Mouse (Mus musculus) forebrain, postnatal 0 days (tissue): ENCODE measurements around the gene Gpr183. TPM values are rescaled to one million over a fixed set of nuclear protein-coding genes. Genes with fewer than 3 reads are reported as not detected.

Source experiments
- ATAC-seq: fragments of 200-750 bp; cut with Nextera tagmentation; 2 replicates; pipeline ENCODE4 v1.8.0; 2017; ENCODE audit warnings: mild to moderate bottlenecking, moderate library complexity
- DNase-seq: peaks from one replicate; pipeline ENCODE4 v3.0.0-alpha.2; 2015
- H3K27ac ChIP-seq: fragments of 300-500 bp; sonication (generic); 2 replicates; pipeline ENCODE4 v1.5.1; 2014; ENCODE audit warnings: low read depth, mild to moderate bottlenecking, antibody characterized with exemption, low read length, moderate library complexity, mixed read lengths
- H3K27me3 ChIP-seq: fragments of 300-500 bp; sonication (generic); 2 replicates; pipeline ENCODE4 v1.6.1; 2014; ENCODE audit warnings: mild to moderate bottlenecking, low read length, mixed read lengths; ENCODE audit not compliant: insufficient read depth
- H3K36me3 ChIP-seq: fragments of 300-500 bp; sonication (generic); 2 replicates; pipeline ENCODE4 v1.6.1; 2014; ENCODE audit warnings: mild to moderate bottlenecking, moderate library complexity; ENCODE audit not compliant: insufficient read depth
- H3K4me1 ChIP-seq: fragments of 300-500 bp; sonication (generic); 2 replicates; pipeline ENCODE4 v1.6.1; 2014; ENCODE audit warnings: antibody characterized with exemption; ENCODE audit not compliant: insufficient read depth
- H3K4me2 ChIP-seq: fragments of 300-500 bp; sonication (generic); 2 replicates; pipeline ENCODE4 v1.6.1; 2014; ENCODE audit warnings: low read depth, mild to moderate bottlenecking, moderate library complexity
- H3K4me3 ChIP-seq: fragments of 300-500 bp; sonication (generic); 2 replicates; pipeline ENCODE4 v1.5.1; 2014; ENCODE audit warnings: low read depth, low read length, mixed read lengths
- H3K9ac ChIP-seq: fragments of 300-500 bp; sonication (generic); 2 replicates; pipeline ENCODE4 v1.6.1; 2014; ENCODE audit warnings: mild to moderate bottlenecking
- H3K9me3 ChIP-seq: fragments of 300-500 bp; sonication (generic); 2 replicates; pipeline ENCODE4 v1.6.1; 2016; ENCODE audit warnings: low read length
- CTCF ChIP-seq: sonication (generic); IDR thresholded peaks from 2 replicates; pipeline ENCODE4 v1.5.1; 2016; ENCODE audit warnings: antibody characterized with exemption, control low read depth, low read depth
- whole genome bisulfite sequencing: fragments of 180-500 bp; shearing (Covaris S2); extraction: QIAGEN DNeasy Blood & Tissue Kit; methylation state at CpG from one replicate; pipeline ENCODE4 v1.1.7; 2014; 5-methylcytosine and 5-hydroxymethylcytosine counted together
- polyA plus RNA-seq: library from polyadenylated mRNA; unstranded; fragments of >200 nt; fragmentation: Nextera tagmentation; extraction: Ambion mirVana; gene quantifications from 2 replicates; pipeline ENCODE4 v1.2.1, GENCODE M21; 2015
- total RNA-seq: library from RNA; depleted of rRNA; stranded (reverse); fragments of >200 nt; gene quantifications from 2 replicates; pipeline ENCODE4 v1.2.3, GENCODE M21; 2014; rRNA removed

Gpr183 gene
- total RNA-seq (0.46 and 0.52 TPM in 2 replicates), polyA plus RNA-seq (0.68 and 0.74 TPM in 2 replicates)

GRCm38 (mm10) chr14:121964990-121965389 lies at the start of gene Gpr183:
Gene Gpr183 (minus strand): TSS chr14:121965195.
- Histone ChIP-seq H3K27me3 (no peaks in the 10 kb centered on the region), H3K4me2 (no peak within 1 kb of the TSS), H3K36me3 (no peaks in the 10 kb centered on the region), H3K9ac (no peak within 1 kb of the TSS), H3K27ac (no peak within 1 kb of the TSS), H3K4me3 (no peak within 1 kb of the TSS), H3K4me1 (no peaks in the 10 kb centered on the region), H3K9me3 (no peaks in the 10 kb centered on the region)
- no peak for DNase-seq
- WGBS: 67% methylated on average over 6 of the region's 6 CpGs
- TF ChIP-seq CTCF: no peak
- no peak for ATAC-seq

- TF ChIP-seq CTCF: no peak
- H3K4me3 ChIP-seq: no peak overlapping the region
- no peak for ATAC-seq
- H3K4me1 ChIP-seq: no peaks in the 10 kb centered on the region
- WGBS: 90% methylated on average over 14 of the region's 14 CpGs
- DNase-seq: no peak
- peaks cover 11% of the 10 kb centered on the region; the same call in 1 of the 2 replicates for H3K36me3 ChIP-seq
- no peak overlapping the region for H3K27ac ChIP-seq
- H3K4me2 ChIP-seq: no peak overlapping the region
- H3K9me3 ChIP-seq: no peaks in the 10 kb centered on the region
- no peak overlapping the region for H3K9ac ChIP-seq
- H3K27me3 ChIP-seq: no peaks in the 10 kb centered on the region
These were observed 48.5 kb upstream of the Gpr183 start for GRCm38 (mm10) chr14:122013417-122013951.

GRCm38 (mm10) chr14:122012814-122013213 lies 47.8 kb upstream of the Gpr183 start:
- no peak for TF ChIP-seq CTCF
- Histone ChIP-seq H3K4me2 (no peak overlapping the region), H3K4me1 (no peaks in the 10 kb centered on the region), H3K9me3 (no peaks in the 10 kb centered on the region), H3K27me3 (no peaks in the 10 kb centered on the region), H3K36me3 (peaks cover 11% of the 10 kb centered on the region; the same call in 1 of the 2 replicates), H3K4me3 (no peak overlapping the region), H3K9ac (no peak overlapping the region), H3K27ac (no peak overlapping the region)
- 88% methylated on average over 13 of the region's 13 CpGs for WGBS
- no peak for ATAC-seq
- DNase-seq: no peak

GRCm38 (mm10) chr14:122012193-122012592 lies 47.2 kb upstream of the Gpr183 start:
- Histone ChIP-seq H3K4me2 (no peak overlapping the region), H3K4me1 (no peaks in the 10 kb centered on the region), H3K27ac (no peak overlapping the region), H3K36me3 (peaks cover 11% of the 10 kb centered on the region; the same call in 1 of the 2 replicates), H3K27me3 (no peaks in the 10 kb centered on the region), H3K4me3 (no peak overlapping the region), H3K9ac (no peak overlapping the region), H3K9me3 (no peaks in the 10 kb centered on the region)
- WGBS: 85% methylated on average over 5 of the region's 5 CpGs
- ATAC-seq (no peak), DNase-seq (no peak)
- TF ChIP-seq CTCF: no peak

GRCm38 (mm10) chr14:122011768-122012167 lies 46.8 kb upstream of the Gpr183 start:
- no peak for TF ChIP-seq CTCF
- no peak for ATAC-seq
- Histone ChIP-seq H3K36me3 (peaks cover 11% of the 10 kb centered on the region; the same call in 1 of the 2 replicates), H3K4me3 (no peak overlapping the region), H3K27me3 (no peaks in the 10 kb centered on the region), H3K9ac (no peak overlapping the region), H3K4me1 (no peaks in the 10 kb centered on the region), H3K9me3 (no peaks in the 10 kb centered on the region), H3K4me2 (no peak overlapping the region), H3K27ac (no peak overlapping the region)
- 96% methylated on average over 8 of the region's 8 CpGs for WGBS
- DNase-seq: no peak

- no peak for TF ChIP-seq CTCF
- H3K9ac ChIP-seq: no peak overlapping the region
- no peak overlapping the region for H3K4me3 ChIP-seq
- H3K27ac ChIP-seq: no peak overlapping the region; the same call in 1 of the 2 replicates
- ATAC-seq (no peak), DNase-seq (no peak)
- no peaks in the 10 kb centered on the region for H3K27me3 ChIP-seq
- no peak overlapping the region for H3K4me2 ChIP-seq
- 74% methylated on average over 7 of the region's 7 CpGs for WGBS
- no peaks in the 10 kb centered on the region for H3K4me1 ChIP-seq
- no peaks in the 10 kb centered on the region for H3K9me3 ChIP-seq
- peaks cover 11% of the 10 kb centered on the region; the same call in 1 of the 2 replicates for H3K36me3 ChIP-seq
These were observed 45.3 kb upstream of the Gpr183 start for GRCm38 (mm10) chr14:122010301-122010700.

- DNase-seq: no peak
- 89% methylated on average over 13 of the region's 13 CpGs for WGBS
- H3K4me2 ChIP-seq: no peak overlapping the region
- no peaks in the 10 kb centered on the region for H3K9me3 ChIP-seq
- no peak for TF ChIP-seq CTCF
- no peak overlapping the region for H3K27ac ChIP-seq
- H3K36me3 ChIP-seq: peaks cover 11% of the 10 kb centered on the region; the same call in 1 of the 2 replicates
- H3K4me3 ChIP-seq: no peak overlapping the region
- H3K4me1 ChIP-seq: no peaks in the 10 kb centered on the region
- no peak for ATAC-seq
- no peak overlapping the region for H3K9ac ChIP-seq
- no peaks in the 10 kb centered on the region for H3K27me3 ChIP-seq
These were observed 44.5 kb upstream of the Gpr183 start for GRCm38 (mm10) chr14:122009502-122009901.
